Mouse (Mus musculus): ENCODE results near the gene Prex1.

GRCm38 (mm10) chr2:166608509-166608908 lies 105.1 kb downstream of the Prex1 start:
- TF ChIP-seq CTCF (IDR thresholded peaks at IDR 0.05; ENCODE audit: low read depth, low read length) (no peak), TAL1 (conservative IDR thresholded peaks at IDR 0.05; ENCODE audit: low read depth, low read length) (no peak), GATA1 (IDR thresholded peaks at IDR 0.05; ENCODE audit: borderline replicate concordance, low read length) (no peak)
